Mouse (Mus musculus): Measurements from ENCODE around the gene Rere.

DNA sequence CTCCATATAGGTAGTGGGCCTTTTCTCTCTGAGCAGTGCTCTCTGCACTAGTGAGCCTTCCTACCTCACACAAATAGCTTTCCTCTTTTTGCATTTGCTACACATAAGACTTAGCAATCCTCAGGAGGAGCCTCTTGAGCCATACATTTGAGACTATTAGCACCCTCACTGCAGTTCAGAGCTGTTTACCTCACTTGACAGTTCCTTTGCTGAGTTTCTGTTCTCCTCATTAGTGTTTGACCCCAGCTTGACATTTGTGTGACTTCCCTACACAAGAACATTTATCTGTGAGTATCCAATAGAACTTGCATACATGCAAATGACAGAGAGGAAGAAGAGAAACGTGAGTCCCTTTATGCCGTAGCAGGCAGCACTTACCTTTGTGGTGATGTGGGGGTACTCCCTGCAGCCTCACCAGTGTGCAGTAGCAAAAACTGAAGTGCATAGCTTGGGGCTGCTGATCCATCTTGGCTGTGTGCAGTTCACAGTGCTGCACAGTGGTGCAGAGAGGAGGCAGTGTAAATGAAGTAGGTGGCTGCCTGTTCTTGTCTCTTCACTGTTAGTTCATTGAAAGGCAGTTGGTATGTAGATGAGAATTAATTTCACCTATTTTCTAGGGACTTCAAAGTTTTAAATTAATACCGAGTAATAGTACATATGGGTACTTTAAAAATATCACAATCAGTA is 227.7 kb downstream of the Rere start:
- TF ChIP-seq GATA1 (IDR thresholded peaks at IDR 0.05; ENCODE audit: low read length) (no peak), TAL1 (IDR thresholded peaks at IDR 0.05; ENCODE audit: low read length) (no peak)

Data from erythroblast, embryonic 14.5 days (primary cell).